Comparison of ENCODE assay signal across 10 mouse cellular contexts in genomic region chrX:137119675-137120423, GRCm38 (mm10). TPM values are rescaled to one million over a fixed set of nuclear protein-coding genes. Genes with fewer than 3 reads are reported as not detected.
DNase-seq lines count a peak whose midpoint lies in the region; ATAC-seq and TF ChIP-seq lines count a peak whose summit lies in the region.
"Had no signal": no experiment of that assay in that cellular context is flagged by ENCODE, and none has a peak within 500 bp of the region (broad histone marks: within the 10 kb centered on the region; RNA-seq: fewer than 3 reads in every experiment).

No protein-coding gene starts in this region.

- no peak for TF ChIP-seq POLR2A in embryonic fibroblast, embryonic 13.5 days (IDR thresholded peaks at IDR 0.05; ENCODE audit: low read depth, low read length)

- no peak overlapping the region for H3K27ac ChIP-seq in heart, embryonic 15.5 days
- no peak overlapping the region for H3K27ac ChIP-seq in embryonic fibroblast, embryonic 13.5 days (ENCODE audit: insufficient read depth, low read length)
- no peak overlapping the region for H3K27ac ChIP-seq in liver, embryonic 13.5 days

- H3K4me3 ChIP-seq in heart, embryonic 15.5 days: peak overlapping the region; percentile 29
- peak overlapping the region; percentile 69 for H3K4me3 ChIP-seq in E14TG2a.4 (replicated peaks; ENCODE audit: low read length)
- H3K4me3 ChIP-seq in embryonic fibroblast, embryonic 13.5 days (ENCODE audit: insufficient read depth, low read length): peak overlapping the region; percentile 2; the same call in 1 of the 2 replicates
- peak overlapping the region; percentile 21 for H3K4me3 ChIP-seq in liver, embryonic 13.5 days (replicated peaks)

- WGBS in heart, embryonic 15.5 days: 21% methylated on average over 52 of the region's 52 CpGs
- WGBS in liver, embryonic 13.5 days (ENCODE audit: insufficient replicate concordance): 19% methylated on average over 52 of the region's 52 CpGs

- TF ChIP-seq CTCF in E14TG2a.4 (conservative IDR thresholded peaks at IDR 0.05; ENCODE audit: low read length): no peak
- TF ChIP-seq CTCF in embryonic fibroblast, embryonic 13.5 days (IDR thresholded peaks at IDR 0.05; ENCODE audit: borderline replicate concordance, insufficient read depth, low read length): no peak

- H3K9ac ChIP-seq in heart, embryonic 15.5 days: no peak overlapping the region
- H3K9ac ChIP-seq in liver, embryonic 13.5 days: no peak overlapping the region

- ATAC-seq in heart, embryonic 15.5 days (replicated peaks; ENCODE audit: insufficient number of reproducible peaks, insufficient read depth, low FRiP score, low read depth): no peak
- ATAC-seq in liver, embryonic 13.5 days (ENCODE audit: low read depth): no peak
- no peak for ATAC-seq in megakaryocyte-erythroid progenitor cell, adult 5-6 weeks (replicated peaks; ENCODE audit: low FRiP score, low TSS enrichment, poor library complexity, severe bottlenecking)

- H3K9me3 ChIP-seq in heart, embryonic 15.5 days (replicated peaks): no peaks in the 10 kb centered on the region
- no peaks in the 10 kb centered on the region for H3K9me3 ChIP-seq in E14TG2a.4 (ENCODE audit: low read length)
- H3K9me3 ChIP-seq in liver, embryonic 13.5 days (replicated peaks): no peaks in the 10 kb centered on the region

- H3K27me3 ChIP-seq in heart, embryonic 15.5 days: peaks cover 73% of the 10 kb centered on the region
- H3K27me3 ChIP-seq in E14TG2a.4 (ENCODE audit: insufficient read depth, low read length): peaks cover 53% of the 10 kb centered on the region
- peaks cover 84% of the 10 kb centered on the region for H3K27me3 ChIP-seq in liver, embryonic 13.5 days

- intact Hi-C loops in left cerebral cortex, postnatal 10 days (cut with DNase I): no loop called here

- no peak for DNase-seq in heart, adult 18-20 months
- DNase-seq in liver, embryonic 13.5 days: no peak
- DNase-seq in cerebellum, adult 11 months: no peak
- DNase-seq in left cerebral cortex, postnatal 10 days (ENCODE audit: extremely low spot score in 1 of 2, low spot score in 2 of 2): no peak
- DNase-seq: right cerebral cortex, postnatal 4 days had no signal

- H3K4me2 ChIP-seq in heart, embryonic 15.5 days: peak overlapping the region; percentile 55
- H3K4me2 ChIP-seq in liver, embryonic 13.5 days: peak overlapping the region; percentile 37

- H3K36me3 ChIP-seq in heart, embryonic 15.5 days: no peaks in the 10 kb centered on the region
- no peaks in the 10 kb centered on the region for H3K36me3 ChIP-seq in E14TG2a.4 (ENCODE audit: insufficient read depth, low read length)
- H3K36me3 ChIP-seq in liver, embryonic 13.5 days: no peaks in the 10 kb centered on the region

- peaks cover 9% of the 10 kb centered on the region for H3K4me1 ChIP-seq in heart, embryonic 15.5 days (replicated peaks)
- H3K4me1 ChIP-seq in E14TG2a.4 (replicated peaks; ENCODE audit: low read depth, low read length): 0 out of 2 replicates have a peak, but pooled peaks cover 3% of the 10 kb centered on the region
- no peaks in the 10 kb centered on the region for H3K4me1 ChIP-seq in embryonic fibroblast, embryonic 13.5 days (ENCODE audit: control insufficient read depth, insufficient read depth, low read length)
- H3K4me1 ChIP-seq in liver, embryonic 13.5 days (replicated peaks): no peaks in the 10 kb centered on the region

RNA-seq across cellular contexts. Expression of gene Esx1, which starts 2.0 kb away (rescaled TPM):
- polyA plus RNA-seq in heart, embryonic 15.5 days (2015; fragmentation: Nextera tagmentation; extraction: Ambion mirVana): not detected in 2 replicates
- not detected for total RNA-seq in heart, adult 18-20 months (2021)
- polyA plus RNA-seq in embryonic fibroblast, embryonic 13.5 days (2011; ENCODE audit: insufficient read length, low read depth, missing spikeins): not detected in 2 replicates
- not detected in 2 replicates for polyA plus RNA-seq in liver, embryonic 13.5 days (2015; fragmentation: Nextera tagmentation; extraction: Ambion mirVana)
- not detected for total RNA-seq in left cerebral cortex, postnatal 10 days (2021)
- not detected in 2 replicates for total RNA-seq in megakaryocyte-erythroid progenitor cell, adult 5-6 weeks (2014; fragmentation: Nextera tagmentation)
- total RNA-seq in megakaryocyte-erythroid progenitor cell, adult 5-6 weeks (2017): not detected in 2 replicates
- total RNA-seq: left cerebral cortex, postnatal 25 days had no signal

Comparison
In these comparisons a context has a peak if more than half of its experiments do, and no peak if none do; other contexts are left out.
1. H3K4me3 ChIP-seq: peak in every context shown above with its lines; median percentile 69 in E14TG2a.4; 29 in heart, embryonic 15.5 days; 21 in liver, embryonic 13.5 days; 2 in embryonic fibroblast, embryonic 13.5 days.